Mouse (Mus musculus): ENCODE results near the gene Glra2. TPM values are rescaled to one million over a fixed set of nuclear protein-coding genes. Genes with fewer than 3 reads are reported as not detected.
"Not testable (repeated sequence)": the region's sequence is repeated elsewhere in the genome, so short reads cannot be mapped to it uniquely, and the experiment has no call there.

Gene Glra2
- total RNA-seq (2021): not detected
- long read RNA-seq, experiment 1: 0 reads
- long read RNA-seq, experiment 2: 0 reads

GRCm38 (mm10) chrX:165326939-165327698 is at the start of gene Glra2:
TSS of gene Glra2 (minus strand) at chrX:165327393.
- DNase-seq (ENCODE audit: low spot score): no peak

GRCm38 (mm10) chrX:165362798-165363197 is 35.6 kb upstream of the Glra2 start:
- DNase-seq (ENCODE audit: low spot score): peak; percentile 11

GRCm38 (mm10) chrX:165344611-165345010 is 17.4 kb upstream of the Glra2 start:
- no peak for DNase-seq (ENCODE audit: low spot score)

- DNase-seq (ENCODE audit: low spot score): no peak
Observed at GRCm38 (mm10) chrX:165327699-165328333, 623 bp upstream of the Glra2 start.

GRCm38 (mm10) chrX:165193550-165193949 is 133.6 kb downstream of the Glra2 start:
- DNase-seq (ENCODE audit: low spot score): no peak

GRCm38 (mm10) chrX:165191170-165191569 is 136.0 kb downstream of the Glra2 start:
- DNase-seq (ENCODE audit: low spot score): no peak

- DNase-seq (ENCODE audit: low spot score): not testable (repeated sequence)
Observed at GRCm38 (mm10) chrX:165182948-165183347, 144.2 kb downstream of the Glra2 start.

- no peak for DNase-seq (ENCODE audit: low spot score)
Observed at GRCm38 (mm10) chrX:165156549-165156948, 170.6 kb downstream of the Glra2 start.

GRCm38 (mm10) chrX:165104171-165104570 is 223.0 kb downstream of the Glra2 start:
- DNase-seq (ENCODE audit: low spot score): no peak
